ENCODE assay signal across 8 mouse cellular contexts in genomic region chr4:106910201-106911172, GRCm38 (mm10). TPM values are rescaled to one million over a fixed set of nuclear protein-coding genes. Genes with fewer than 3 reads are reported as not detected.
DNase-seq lines count a peak whose midpoint lies in the region; ATAC-seq and TF ChIP-seq lines count a peak whose summit lies in the region.

Ssbp3 (plus strand) TSS chr4:106910701.

- TF ChIP-seq CTCF in CH12.LX (conservative IDR thresholded peaks at IDR 0.05 in 1 of 2, IDR thresholded peaks at IDR 0.05 in 1 of 2; ENCODE audit: low read depth in 2 of 2, low read length in 2 of 2): no peak
- TF ChIP-seq CTCF in heart, postnatal 0 days (IDR thresholded peaks at IDR 0.05; ENCODE audit: low read depth): no peak

- TF ChIP-seq RAD21 in CH12.LX (IDR thresholded peaks at IDR 0.05; ENCODE audit: low read depth, low read length): no peak; the same call in 1 of the 2 replicates

- dilution Hi-C loops in CH12.LX (cut with MboI; ENCODE audit: extremely low pct_ligation_motif_present, extremely low pct_unique_long_range_greater_than_20kb, low sequenced_read_pairs): no loop called here

- peak; percentile 26 for ATAC-seq in heart, postnatal 0 days (ENCODE audit: insufficient read depth, low read depth)
- peak; percentile 10 for ATAC-seq in liver, embryonic 16.5 days (ENCODE audit: low read depth)
- peak; percentile 71 for ATAC-seq in neural tube, embryonic 13.5 days (ENCODE audit: low read depth)

- DNase-seq in CH12.LX (ENCODE audit: extremely low read depth): peak; percentile 87
- peak; percentile 84 for DNase-seq in forebrain, embryonic 10.5 days (ENCODE audit: extremely low spot score, low spot score)
- DNase-seq in heart, postnatal 0 days (ENCODE audit: low spot score): peak; percentile 97
- DNase-seq in kidney, postnatal 36 days: peak; percentile 83 to 95
- peak; percentile 91 for DNase-seq in telencephalon, adult 2 months (ENCODE audit: low read depth, low spot score)

- peak within 1 kb of the TSS; percentile 96 for H3K9ac ChIP-seq in CH12.LX (ENCODE audit: insufficient read depth, low read depth)
- peak within 1 kb of the TSS; percentile 72 for H3K9ac ChIP-seq in heart, postnatal 0 days (replicated peaks; ENCODE audit: low read depth, low read length)
- peak within 1 kb of the TSS; percentile 100 for H3K9ac ChIP-seq in liver, embryonic 16.5 days (ENCODE audit: low read depth, low read length)
- H3K9ac ChIP-seq in neural tube, embryonic 13.5 days: peak within 1 kb of the TSS; percentile 100

- TF ChIP-seq EP300 in CH12.LX (IDR thresholded peaks at IDR 0.05; ENCODE audit: low read length): no peak; the same call in 1 of the 2 replicates
- TF ChIP-seq EP300 in heart, postnatal 0 days (IDR thresholded peaks at IDR 0.05; ENCODE audit: low read depth): peak; percentile 75; the same call in 1 of the 2 replicates

- peaks cover 21 to 64% of the 10 kb centered on the region in 2 experiments; a peak in 3 of 4 replicates for H3K4me1 ChIP-seq in CH12.LX (ENCODE audit: control insufficient read depth in 1 of 2, insufficient read depth in 2 of 2)
- peaks cover 17% of the 10 kb centered on the region for H3K4me1 ChIP-seq in brown adipose tissue, adult 24 weeks (ENCODE audit: control insufficient read depth, insufficient read depth, insufficient read length, low read length)
- peaks cover 75% of the 10 kb centered on the region for H3K4me1 ChIP-seq in forebrain, embryonic 10.5 days
- peaks cover 46% of the 10 kb centered on the region for H3K4me1 ChIP-seq in heart, postnatal 0 days (ENCODE audit: control insufficient read depth, insufficient read depth)
- H3K4me1 ChIP-seq in liver, embryonic 16.5 days (ENCODE audit: control insufficient read depth, low read depth, low read length): peaks cover 59% of the 10 kb centered on the region
- H3K4me1 ChIP-seq in neural tube, embryonic 13.5 days (replicated peaks): peaks cover 57% of the 10 kb centered on the region

- in situ Hi-C loops in CH12.LX (cut with MboI; ENCODE audit: low pct_ligation_motif_present, low pct_unique_long_range_greater_than_20kb, low sequenced_read_pairs): no loop called here

- TF ChIP-seq POLR2A in CH12.LX (IDR thresholded peaks at IDR 0.05; ENCODE audit: low read depth, low read length): no peak; the same call in 1 of the 2 replicates

- no peaks in the 10 kb centered on the region for H3K9me3 ChIP-seq in CH12.LX (replicated peaks; ENCODE audit: low read length)
- H3K9me3 ChIP-seq in forebrain, embryonic 10.5 days: no peaks in the 10 kb centered on the region
- H3K9me3 ChIP-seq in heart, postnatal 0 days (replicated peaks; ENCODE audit: control insufficient read depth, low read length): no peaks in the 10 kb centered on the region
- H3K9me3 ChIP-seq in liver, embryonic 16.5 days (replicated peaks; ENCODE audit: control insufficient read depth, low read length): no peaks in the 10 kb centered on the region
- no peaks in the 10 kb centered on the region for H3K9me3 ChIP-seq in neural tube, embryonic 13.5 days

- H3K4me2 ChIP-seq in CH12.LX (ENCODE audit: insufficient read depth, low read depth, poor library complexity, severe bottlenecking): peak within 1 kb of the TSS; percentile 92
- peak within 1 kb of the TSS; percentile 97 for H3K4me2 ChIP-seq in heart, postnatal 0 days (ENCODE audit: low read depth, low read length)
- H3K4me2 ChIP-seq in liver, embryonic 16.5 days (ENCODE audit: low read depth, low read length): peak within 1 kb of the TSS; percentile 99
- peak within 1 kb of the TSS; percentile 98 for H3K4me2 ChIP-seq in neural tube, embryonic 13.5 days

- peaks cover 13 to 26% of the 10 kb centered on the region in 2 experiments for H3K36me3 ChIP-seq in CH12.LX (replicated peaks in 1 of 2; ENCODE audit: control insufficient read depth in 1 of 2, insufficient read depth in 1 of 2, low read length in 1 of 2)
- peaks cover 28% of the 10 kb centered on the region for H3K36me3 ChIP-seq in forebrain, embryonic 10.5 days (replicated peaks)
- peaks cover 11% of the 10 kb centered on the region for H3K36me3 ChIP-seq in heart, postnatal 0 days (replicated peaks; ENCODE audit: control insufficient read depth, insufficient read depth, low read length)
- H3K36me3 ChIP-seq in liver, embryonic 16.5 days (ENCODE audit: control insufficient read depth, insufficient read depth): peaks cover 9% of the 10 kb centered on the region
- H3K36me3 ChIP-seq in neural tube, embryonic 13.5 days: peaks cover 21% of the 10 kb centered on the region

- no peaks in the 10 kb centered on the region for H3K27me3 ChIP-seq in CH12.LX (replicated peaks)
- H3K27me3 ChIP-seq in forebrain, embryonic 10.5 days (ENCODE audit: poor library complexity, severe bottlenecking): no peaks in the 10 kb centered on the region
- H3K27me3 ChIP-seq in heart, postnatal 0 days (ENCODE audit: control insufficient read depth, insufficient read depth, low read length): no peaks in the 10 kb centered on the region
- H3K27me3 ChIP-seq in liver, embryonic 16.5 days (ENCODE audit: control insufficient read depth, insufficient read depth, low read depth, low read length): no peaks in the 10 kb centered on the region
- no peaks in the 10 kb centered on the region for H3K27me3 ChIP-seq in neural tube, embryonic 13.5 days

- H3K4me3 ChIP-seq in CH12.LX (replicated peaks in 1 of 3; ENCODE audit: low read depth in 2 of 3, low read length in 2 of 3, poor library complexity in 1 of 3): peak within 1 kb of the TSS; percentile 81 to 97 (median 93)
- peak within 1 kb of the TSS; percentile 98 for H3K4me3 ChIP-seq in brown adipose tissue, adult 24 weeks (ENCODE audit: insufficient read depth, low read depth, low read length)
- peak within 1 kb of the TSS; percentile 99 for H3K4me3 ChIP-seq in forebrain, embryonic 10.5 days
- peak within 1 kb of the TSS; percentile 87 for H3K4me3 ChIP-seq in heart, postnatal 0 days (ENCODE audit: low read depth, low read length)
- peak within 1 kb of the TSS; percentile 100 for H3K4me3 ChIP-seq in liver, embryonic 16.5 days (ENCODE audit: low read depth, low read length)
- peak within 1 kb of the TSS; percentile 100 for H3K4me3 ChIP-seq in neural tube, embryonic 13.5 days

- H3K27ac ChIP-seq in CH12.LX (ENCODE audit: insufficient read depth, low read depth): peak within 1 kb of the TSS; percentile 63
- H3K27ac ChIP-seq in brown adipose tissue, adult 24 weeks (replicated peaks; ENCODE audit: low read depth, low read length): peak within 1 kb of the TSS; percentile 82
- H3K27ac ChIP-seq in forebrain, embryonic 10.5 days: peak within 1 kb of the TSS; percentile 100
- H3K27ac ChIP-seq in heart, postnatal 0 days (ENCODE audit: low read depth): peak within 1 kb of the TSS; percentile 94
- H3K27ac ChIP-seq in liver, embryonic 16.5 days (ENCODE audit: low read length): peak within 1 kb of the TSS; percentile 99
- H3K27ac ChIP-seq in neural tube, embryonic 13.5 days (replicated peaks): peak within 1 kb of the TSS; percentile 100

- peaks cover 22% of the 10 kb centered on the region for H3K79me2 ChIP-seq in CH12.LX (replicated peaks; ENCODE audit: control insufficient read depth, extremely low read depth, insufficient read depth, poor library complexity, severe bottlenecking)

- under 1% methylated on average over 50 of the region's 51 CpGs for WGBS in forebrain, embryonic 10.5 days
- 1% methylated on average over 39 of the region's 51 CpGs for WGBS in heart, postnatal 0 days
- under 1% methylated on average over 51 of the region's 51 CpGs for WGBS in liver, embryonic 16.5 days (ENCODE audit: insufficient replicate concordance)
- under 1% methylated on average over 42 of the region's 51 CpGs for WGBS in neural tube, embryonic 13.5 days

TF ChIP-seq in CH12.LX, 34 proteins besides CTCF, POLR2A, EP300 and RAD21 (continues in another document):
- TF ChIP-seq MXI1 (IDR thresholded peaks at IDR 0.05; ENCODE audit: low read depth, low read length): peak; percentile 49; the same call in 1 of the 2 replicates
- TF ChIP-seq ZKSCAN1 (IDR thresholded peaks at IDR 0.05; ENCODE audit: borderline replicate concordance, low read depth, low read length): no peak
- TF ChIP-seq ETS1 (conservative IDR thresholded peaks at IDR 0.05; ENCODE audit: low read depth, low read length): peak; percentile 55
- no peak; the same call in 1 of the 2 replicates for TF ChIP-seq NELFE (IDR thresholded peaks at IDR 0.05; ENCODE audit: low read depth, low read length)
- TF ChIP-seq MAFK (IDR thresholded peaks at IDR 0.05; ENCODE audit: insufficient replicate concordance, low read length): 0 out of 2 replicates have a peak, but pooled peaks have one; percentile 9
- TF ChIP-seq POLR2AphosphoS2 (IDR thresholded peaks at IDR 0.05; ENCODE audit: low read depth, low read length): no peak
- no peak for TF ChIP-seq PAX5 (IDR thresholded peaks at IDR 0.05; ENCODE audit: low read length)
- peak; percentile 65 for TF ChIP-seq HCFC1 (IDR thresholded peaks at IDR 0.05; ENCODE audit: low read depth, low read length)
- TF ChIP-seq MAZ (IDR thresholded peaks at IDR 0.05; ENCODE audit: low read depth, low read length): peak; percentile 89; the same call in 1 of the 2 replicates
- no peak for TF ChIP-seq MEF2A (IDR thresholded peaks at IDR 0.05; ENCODE audit: borderline replicate concordance, low read depth, low read length)
- peak; percentile 14; the same call in 1 of the 2 replicates for TF ChIP-seq CHD1 (IDR thresholded peaks at IDR 0.05; ENCODE audit: low read depth, low read length)
- TF ChIP-seq BHLHE40 (IDR thresholded peaks at IDR 0.05; ENCODE audit: low read depth, low read length): peak; percentile 69
- TF ChIP-seq IRF4 (IDR thresholded peaks at IDR 0.05; ENCODE audit: low read depth, low read length): no peak
- TF ChIP-seq MYC (IDR thresholded peaks at IDR 0.05; ENCODE audit: low read depth, low read length): peak; percentile 31; the same call in 1 of the 2 replicates
- TF ChIP-seq UBTF (IDR thresholded peaks at IDR 0.05; ENCODE audit: low read depth, low read length): peak; percentile 3; the same call in 1 of the 2 replicates
- no peak; the same call in 1 of the 2 replicates for TF ChIP-seq JUND (conservative IDR thresholded peaks at IDR 0.05; ENCODE audit: low read depth, low read length)
- peak; percentile 93 for TF ChIP-seq SIN3A (IDR thresholded peaks at IDR 0.05; ENCODE audit: low read length)

RNA-seq across cellular contexts. Expression of gene Ssbp3, which starts in this region (rescaled TPM):
- total RNA-seq in CH12.LX (2012; rRNA removed): 32.4 and 34.2 TPM in 2 replicates
- total RNA-seq in CH12.LX (2014; rRNA removed): 76.2 and 76.5 TPM in 2 replicates
- polyA plus RNA-seq in CH12.LX (2012; ENCODE audit: insufficient read length, low read depth): 125 and 129 TPM in 2 replicates
- 31.3 and 36.4 TPM in 2 replicates for polyA plus RNA-seq in brown adipose tissue, adult 24 weeks (2012; ENCODE audit: insufficient read depth, insufficient read length, missing spikeins)
- 128 and 134 TPM in 2 replicates for polyA plus RNA-seq in forebrain, embryonic 10.5 days (2016; fragmentation: Nextera tagmentation; extraction: Ambion mirVana)
- total RNA-seq in heart, postnatal 0 days (2014; rRNA removed; ENCODE audit: low replicate concordance): 35.6 and 41.1 TPM in 2 replicates
- polyA plus RNA-seq in heart, postnatal 0 days (2015; fragmentation: Nextera tagmentation; extraction: Ambion mirVana): 25.9 and 29.0 TPM in 2 replicates
- 27.4 and 31.5 TPM in 2 replicates for polyA plus RNA-seq in liver, embryonic 16.5 days (2015; fragmentation: Nextera tagmentation; extraction: Ambion mirVana)
- polyA plus RNA-seq in neural tube, embryonic 13.5 days (2015; fragmentation: Nextera tagmentation; extraction: Ambion mirVana): 186 and 191 TPM in 2 replicates

Comparison
In these comparisons a context has a peak if more than half of its experiments do, and no peak if none do; other contexts are left out.
1. Peak in every context shown above with its lines: DNase-seq, ATAC-seq, H3K4me3 ChIP-seq and H3K27ac ChIP-seq.
2. ATAC-seq: peak in every context shown above with its lines; median percentile 71 in neural tube, embryonic 13.5 days; 26 in heart, postnatal 0 days; 10 in liver, embryonic 16.5 days.